Mouse (Mus musculus) granulocyte monocyte progenitor cell, adult 5-6 weeks (primary cell): ENCODE results near the gene Olfm3. TPM values are rescaled to one million over a fixed set of nuclear protein-coding genes. Genes with fewer than 3 reads are reported as not detected.

Experiments
- ATAC-seq: replicated peaks from 2 replicates; pipeline ENCODE4 v1.8.0; 2016; ENCODE audit warnings: mild to moderate bottlenecking, moderate TSS enrichment, inconsistent platforms; ENCODE audit not compliant: poor library complexity, severe bottlenecking
- total RNA-seq, 2 experiments: library from RNA; stranded (forward) in 1 of 2; stranded (reverse) in 1 of 2; fragments of 200-712, 200-1000 nt in 1 of 2; fragments of >200 nt in 1 of 2; fragmentation: Nextera tagmentation in 1 of 2; gene quantifications; 2 replicates each; pipeline ENCODE4 v1.2.3; 2014 to 2017

Olfm3 gene
- total RNA-seq, 2 experiments from 2014 or later, result not detected

GRCm38 (mm10) chr3:115064901-115065300 is 161.0 kb downstream of the Olfm3 start:
- ATAC-seq, result no peak

DNA sequence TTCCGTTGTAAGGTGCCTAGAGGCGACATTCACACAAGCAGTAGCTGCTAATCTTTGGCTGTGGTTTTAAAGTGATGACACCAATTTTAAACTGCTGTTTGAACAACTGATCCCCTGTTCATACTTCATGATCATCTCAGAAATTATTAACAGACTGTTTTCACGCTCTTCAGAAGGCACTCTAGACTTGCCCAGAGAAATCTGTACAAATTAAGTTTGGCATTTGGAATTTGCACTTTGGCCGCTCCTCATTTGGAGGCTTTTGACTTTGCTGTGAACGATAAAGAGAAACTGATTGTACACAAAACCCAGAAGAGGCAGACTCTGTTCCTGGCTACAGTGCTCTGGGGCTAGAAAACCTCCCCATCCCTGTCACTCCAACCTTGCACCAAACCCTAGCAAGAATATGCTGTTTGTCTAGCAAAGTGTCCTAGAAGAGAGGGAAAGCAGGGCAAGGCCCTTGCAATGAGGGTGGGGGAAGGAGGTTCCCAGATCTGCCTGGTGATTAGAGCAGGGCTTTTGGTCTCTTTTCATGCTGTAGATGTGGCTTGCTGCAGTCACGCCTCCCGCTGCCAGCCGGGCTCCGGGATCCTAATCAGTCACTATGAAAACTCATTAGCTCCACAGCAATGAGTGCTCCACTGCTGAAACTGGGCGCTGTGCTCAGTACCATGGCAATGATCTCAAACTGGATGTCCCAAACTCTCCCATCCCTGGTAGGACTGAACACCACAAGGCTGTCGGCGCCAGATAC is 176.7 kb downstream of the Olfm3 start:
- ATAC-seq, result no peak

DNA sequence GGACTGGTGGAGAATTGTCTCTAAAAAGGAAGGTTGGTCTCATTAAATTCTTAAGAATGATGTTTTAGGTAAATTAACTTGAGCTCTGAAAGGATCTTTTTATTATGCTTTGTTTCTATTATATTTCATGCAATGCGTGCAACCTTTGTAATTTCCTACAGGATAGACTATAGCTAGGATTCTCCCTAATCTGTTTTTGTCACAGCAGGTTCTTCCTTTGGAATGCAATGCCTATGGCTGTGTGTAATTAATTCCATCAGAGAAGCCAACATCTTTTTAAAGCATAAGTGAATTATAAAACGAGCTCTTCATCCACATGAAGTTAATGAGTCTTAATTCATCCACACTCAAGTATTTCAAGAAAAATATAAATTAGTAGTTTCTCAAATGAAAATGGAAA is 177.5 kb downstream of the Olfm3 start:
- no peak for ATAC-seq

- ATAC-seq, result no peak
Observed at GRCm38 (mm10) chr3:115082947-115083346, 179.1 kb downstream of the Olfm3 start.

DNA sequence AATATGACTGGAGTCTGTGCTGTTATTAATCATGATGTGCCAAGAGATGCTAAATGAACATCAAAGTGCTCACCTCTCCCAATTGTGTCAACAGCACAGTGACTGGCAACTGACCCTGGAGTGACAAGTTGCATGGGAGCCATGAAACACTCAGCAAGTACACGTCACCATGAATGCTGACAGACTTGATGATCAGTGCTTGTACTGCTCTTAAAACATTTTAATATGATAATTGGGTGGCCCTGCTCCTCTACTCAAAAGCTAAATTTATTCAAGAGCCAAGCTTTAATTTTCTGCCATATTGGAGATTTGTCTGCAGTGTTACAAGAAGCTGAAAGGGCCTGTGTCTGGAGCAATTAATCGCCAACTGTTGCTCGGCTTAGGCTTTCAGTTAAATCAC is 184.4 kb downstream of the Olfm3 start:
- ATAC-seq, result no peak

DNA sequence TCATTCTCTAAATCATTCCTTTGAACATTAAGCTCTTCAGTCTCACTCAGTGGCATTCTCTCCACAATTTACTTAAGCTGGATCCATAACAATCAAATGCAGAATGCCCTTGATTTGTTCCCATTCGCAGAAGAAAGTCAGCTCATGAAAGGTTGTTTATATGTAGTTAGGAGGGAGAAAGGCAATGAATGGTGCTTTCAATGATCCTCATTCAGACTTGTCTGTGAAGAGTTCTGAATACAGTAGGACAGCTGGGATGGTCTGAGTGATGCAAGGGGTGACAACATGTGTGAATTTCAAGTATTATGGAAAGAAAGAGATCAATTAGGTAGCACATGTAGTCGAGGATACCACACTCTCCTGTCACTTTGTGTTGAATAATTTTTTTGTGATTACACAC is 186.8 kb downstream of the Olfm3 start:
- ATAC-seq, result no peak

DNA sequence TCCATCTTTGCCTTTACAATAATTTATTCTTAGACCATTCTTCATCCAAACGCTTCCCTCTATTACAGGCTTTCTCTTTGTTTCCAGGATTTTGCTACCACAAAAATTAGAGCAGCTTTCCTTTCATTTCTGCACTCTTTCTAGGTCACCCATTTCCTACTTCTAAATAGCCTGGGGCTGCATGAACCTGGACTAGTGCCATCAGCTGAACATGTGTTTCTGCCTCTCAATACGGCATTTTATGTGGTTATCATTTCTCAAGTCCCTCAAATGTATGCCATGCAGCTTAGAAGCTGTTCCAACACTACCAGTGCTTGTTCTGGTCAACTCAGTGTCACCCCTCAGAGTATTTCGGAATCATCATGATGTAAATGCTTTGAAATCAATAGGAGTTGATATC is 191.6 kb downstream of the Olfm3 start:
- ATAC-seq, result no peak

- ATAC-seq, result no peak
Observed at GRCm38 (mm10) chr3:115099590-115099989, 195.7 kb downstream of the Olfm3 start.

DNA sequence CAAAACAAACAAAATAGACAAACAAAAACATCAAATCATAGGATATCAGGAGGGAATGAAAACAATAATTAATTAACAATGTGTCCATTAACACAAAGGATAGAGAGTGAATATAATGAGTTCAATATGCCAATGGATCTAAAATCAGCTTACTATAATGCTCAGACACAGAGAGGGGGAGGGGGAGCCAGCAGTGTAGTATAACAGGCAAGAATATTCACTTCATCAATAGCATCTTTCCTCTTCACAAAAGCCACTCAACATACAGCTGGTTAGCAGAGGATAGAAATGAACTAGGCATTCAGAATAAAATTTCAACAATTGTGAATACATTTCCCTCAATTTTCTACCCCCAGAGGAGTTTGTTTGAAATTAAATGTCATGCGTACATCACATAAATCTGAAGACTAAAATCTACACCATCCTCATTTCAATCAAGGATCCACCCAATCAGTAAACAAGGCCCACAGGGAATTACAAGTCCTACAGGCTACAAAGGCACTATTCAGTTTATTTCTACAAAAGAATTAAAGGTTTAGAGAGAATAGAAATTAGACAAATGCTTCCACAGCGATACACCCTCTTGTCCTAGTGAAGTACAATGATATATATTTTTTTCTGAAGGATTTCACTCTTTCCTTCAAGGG is 200.4 kb downstream of the Olfm3 start:
- no peak for ATAC-seq

GRCm38 (mm10) chr3:115104802-115105493 is 201.1 kb downstream of the Olfm3 start:
- ATAC-seq, result no peak

DNA sequence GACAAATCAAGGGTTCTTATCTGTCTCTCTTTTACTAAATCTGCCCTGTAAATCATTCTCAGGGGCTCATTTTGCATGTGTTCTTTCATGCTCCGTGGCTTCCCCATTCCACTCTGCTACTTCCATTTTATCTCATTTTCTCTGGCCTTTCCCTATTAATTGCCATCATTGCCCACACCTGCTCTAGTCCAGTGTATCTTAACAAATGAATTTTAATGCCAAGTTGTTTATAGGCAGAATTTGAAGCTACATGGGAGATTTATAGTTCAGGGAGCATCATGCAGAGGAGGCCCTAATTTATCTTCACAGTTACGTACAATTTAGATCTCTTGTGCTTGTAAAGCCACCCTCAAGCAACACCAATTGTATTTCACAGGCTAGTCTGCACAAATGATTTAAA is 241.8 kb downstream of the Olfm3 start:
- no peak for ATAC-seq

GRCm38 (mm10) chr3:115146244-115146643 is 242.4 kb downstream of the Olfm3 start:
- ATAC-seq, result no peak

- no peak for ATAC-seq
Observed at GRCm38 (mm10) chr3:115158903-115159473, 255.1 kb downstream of the Olfm3 start.

DNA sequence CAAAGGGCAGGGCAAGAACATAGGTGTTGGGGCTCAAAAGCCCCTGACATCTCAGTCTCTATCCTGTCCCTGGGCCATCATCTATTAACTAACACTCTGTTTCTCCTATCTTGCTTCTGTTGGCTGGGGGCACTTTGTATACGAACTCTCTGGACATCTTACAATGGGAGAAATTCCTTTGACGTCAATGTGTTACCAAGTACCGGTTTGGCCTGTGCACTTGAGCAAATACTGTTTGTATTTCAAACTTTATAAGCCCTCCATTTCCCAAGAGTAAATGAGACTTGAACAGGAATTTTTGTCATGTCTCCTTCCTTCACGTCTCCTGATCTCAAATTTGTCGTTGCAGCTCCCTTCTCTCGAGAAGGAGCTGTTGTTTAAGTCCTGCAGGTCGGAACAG is 270.7 kb downstream of the Olfm3 start:
- ATAC-seq, result no peak
